Mouse (Mus musculus) limb, embryonic 14.5 days (tissue): Measurements from ENCODE around the gene Vrk1. TPM values are rescaled to one million over a fixed set of nuclear protein-coding genes. Genes with fewer than 3 reads are reported as not detected.

ENCODE experiments used
- ATAC-seq: fragments of 200-750 bp; cut with Nextera tagmentation; 2 replicates; pipeline ENCODE4 v1.8.0; 2017; ENCODE audit warnings: low read depth, moderate number of reproducible peaks, moderate TSS enrichment; ENCODE audit not compliant: low FRiP score
- DNase-seq: peaks from one replicate; pipeline ENCODE4 v3.0.0-alpha.2; 2015; ENCODE audit warnings: low spot score
- H3K27ac ChIP-seq: fragments of 300-500 bp; sonication (generic); replicated peaks from 2 replicates; pipeline ENCODE4 v1.5.1; 2014; ENCODE audit warnings: low read depth, mild to moderate bottlenecking, low read length, moderate library complexity, mixed read lengths
- H3K27me3 ChIP-seq: fragments of 300-500 bp; sonication (generic); 2 replicates; pipeline ENCODE4 v1.6.1; 2014; ENCODE audit warnings: low read length, mixed read lengths; ENCODE audit not compliant: control insufficient read depth, insufficient read depth
- H3K36me3 ChIP-seq: fragments of 300-500 bp; sonication (generic); 2 replicates; pipeline ENCODE4 v1.6.1; 2014; ENCODE audit warnings: mild to moderate bottlenecking, low read length, moderate library complexity, mixed read lengths; ENCODE audit not compliant: control insufficient read depth, insufficient read depth
- H3K4me1 ChIP-seq: fragments of 300-500 bp; sonication (generic); 2 replicates; pipeline ENCODE4 v1.6.1; 2014; ENCODE audit warnings: antibody characterized with exemption, low read length, mixed read lengths; ENCODE audit not compliant: control insufficient read depth, insufficient read depth
- H3K4me2 ChIP-seq: fragments of 300-500 bp; sonication (generic); replicated peaks from 2 replicates; pipeline ENCODE4 v1.6.1; 2014; ENCODE audit warnings: low read depth, mild to moderate bottlenecking, low read length, moderate library complexity; ENCODE audit not compliant: severe bottlenecking
- H3K4me3 ChIP-seq: fragments of 300-500 bp; sonication (generic); replicated peaks from 2 replicates; pipeline ENCODE4 v1.5.1; 2014; ENCODE audit warnings: low read length
- H3K9ac ChIP-seq: fragments of 300-500 bp; sonication (generic); 2 replicates; pipeline ENCODE4 v1.6.1; 2014; ENCODE audit warnings: mild to moderate bottlenecking, low read depth, low read length, moderate library complexity; ENCODE audit not compliant: severe bottlenecking
- H3K9me3 ChIP-seq: fragments of 300-500 bp; sonication (generic); 2 replicates; pipeline ENCODE4 v1.6.1; 2016; ENCODE audit warnings: low read length; ENCODE audit not compliant: control insufficient read depth
- POLR2A ChIP-seq: fragments of 200-500 bp; IDR thresholded peaks from 2 replicates; pipeline ENCODE4 v1.8.0; 2012; ENCODE audit warnings: inconsistent platforms, mild to moderate bottlenecking, moderate library complexity, borderline replicate concordance; ENCODE audit not compliant: insufficient read depth, insufficient read length; ENCODE audit errors: extremely low read depth
- WGBS: fragments of 180-500 bp; shearing (Covaris S2); extraction: QIAGEN DNeasy Blood & Tissue Kit; methylation state at CpG from one replicate; pipeline ENCODE4 v1.1.7; 2014; 5-methylcytosine and 5-hydroxymethylcytosine counted together
- polyA plus RNA-seq, 2 experiments: library from polyadenylated mRNA; depleted of rRNA in 1 of 2; stranded (reverse) in 1 of 2; unstranded in 1 of 2; fragments of >200 nt; fragmentation: Nextera tagmentation in 1 of 2; extraction: Ambion mirVana in 1 of 2; gene quantifications; 2 replicates each; pipeline versions ENCODE4 v1.2.1 to v1.2.3; 2012 to 2014

The Vrk1 gene
- polyA plus RNA-seq, 2 experiments: 36.1 to 50.2 TPM

GRCm38 (mm10) chr12:106031916-106032315 lies 21.9 kb downstream of the Vrk1 start:
- Histone ChIP-seq H3K4me3 (no peak overlapping the region), H3K27me3 (no peaks in the 10 kb centered on the region), H3K27ac (no peak overlapping the region), H3K9ac (no peak overlapping the region), H3K4me2 (no peak overlapping the region), H3K36me3 (no peaks in the 10 kb centered on the region), H3K4me1 (peaks cover 6% of the 10 kb centered on the region; the same call in 1 of the 2 replicates), H3K9me3 (no peaks in the 10 kb centered on the region)
- no peak for ATAC-seq
- no peak for TF ChIP-seq POLR2A
- DNase-seq: no peak
- 85% methylated on average over 9 of the region's 9 CpGs for WGBS

DNA sequence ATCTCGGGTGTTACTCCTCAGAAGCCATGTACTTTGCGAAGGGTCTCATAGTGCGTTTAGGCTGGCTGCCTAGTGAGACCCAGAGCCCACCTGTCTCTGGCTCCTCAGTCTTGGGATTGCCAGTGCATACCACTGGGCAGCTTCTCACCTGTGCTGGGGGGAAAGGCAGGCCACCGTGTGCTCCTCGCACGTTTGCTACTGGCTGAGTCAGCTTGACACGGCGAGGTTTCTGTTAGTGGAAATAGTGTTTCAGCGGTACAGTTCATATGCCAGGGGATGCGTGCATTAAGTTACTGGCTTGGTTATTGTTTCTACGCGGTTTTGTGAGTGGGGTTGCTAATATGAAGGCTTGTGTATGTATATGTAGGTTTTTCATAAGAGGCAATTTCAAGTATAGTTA lies 22.3 kb downstream of the Vrk1 start:
- no peak for ATAC-seq
- 89% methylated on average over 12 of the region's 12 CpGs for WGBS
- Histone ChIP-seq H3K4me3 (no peak overlapping the region), H3K27ac (no peak overlapping the region), H3K4me1 (peaks cover 6% of the 10 kb centered on the region; the same call in 1 of the 2 replicates), H3K36me3 (no peaks in the 10 kb centered on the region), H3K27me3 (no peaks in the 10 kb centered on the region), H3K4me2 (no peak overlapping the region), H3K9me3 (no peaks in the 10 kb centered on the region), H3K9ac (no peak overlapping the region)
- no peak for DNase-seq
- no peak for TF ChIP-seq POLR2A

- no peak for ATAC-seq
- no peak for TF ChIP-seq POLR2A
- H3K27ac ChIP-seq: no peak overlapping the region
- peaks cover 12% of the 10 kb centered on the region; the same call in 1 of the 2 replicates for H3K36me3 ChIP-seq
- no peak overlapping the region for H3K4me2 ChIP-seq
- H3K9me3 ChIP-seq: no peaks in the 10 kb centered on the region
- no peak for DNase-seq
- peaks cover 6% of the 10 kb centered on the region; the same call in 1 of the 2 replicates for H3K4me1 ChIP-seq
- no peak overlapping the region for H3K9ac ChIP-seq
- no peaks in the 10 kb centered on the region for H3K27me3 ChIP-seq
- 84% methylated on average over 7 of the region's 7 CpGs for WGBS
- no peak overlapping the region for H3K4me3 ChIP-seq
Measured at GRCm38 (mm10) chr12:106034267-106034666, 24.2 kb downstream of the Vrk1 start.

DNA sequence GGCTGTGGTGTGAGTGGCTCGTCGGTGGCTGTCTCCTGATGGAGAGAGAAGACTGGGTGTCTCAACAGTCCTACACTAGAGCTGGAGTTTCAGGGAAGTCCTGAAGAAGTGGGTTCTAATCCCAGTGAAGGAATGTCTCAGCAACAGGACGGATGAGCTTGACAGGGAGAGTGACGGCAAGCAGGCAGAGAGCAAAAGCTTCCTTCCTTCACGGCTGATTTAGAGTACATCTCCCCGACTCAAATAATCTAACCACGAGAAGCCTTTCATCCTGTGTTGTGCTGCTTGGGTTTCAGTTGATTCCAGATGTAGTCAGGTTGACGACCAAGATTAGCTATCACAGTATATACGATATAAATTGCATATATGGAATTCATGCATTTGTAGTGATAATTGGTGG lies 24.7 kb downstream of the Vrk1 start:
- no peak for TF ChIP-seq POLR2A
- Histone ChIP-seq H3K4me3 (no peak overlapping the region), H3K4me2 (no peak overlapping the region), H3K27me3 (no peaks in the 10 kb centered on the region), H3K36me3 (peaks cover 15% of the 10 kb centered on the region; the same call in 1 of the 2 replicates), H3K27ac (no peak overlapping the region), H3K9me3 (no peaks in the 10 kb centered on the region), H3K4me1 (peaks cover 6% of the 10 kb centered on the region; the same call in 1 of the 2 replicates), H3K9ac (no peak overlapping the region)
- ATAC-seq: no peak
- no peak for DNase-seq
- 85% methylated on average over 9 of the region's 9 CpGs for WGBS

GRCm38 (mm10) chr12:106040259-106040658 lies 30.2 kb downstream of the Vrk1 start:
- Histone ChIP-seq H3K9me3 (no peaks in the 10 kb centered on the region), H3K27ac (no peak overlapping the region), H3K4me2 (no peak overlapping the region), H3K9ac (no peak overlapping the region), H3K36me3 (peaks cover 42% of the 10 kb centered on the region), H3K27me3 (no peaks in the 10 kb centered on the region), H3K4me1 (no peaks in the 10 kb centered on the region), H3K4me3 (no peak overlapping the region)
- TF ChIP-seq POLR2A: no peak
- WGBS: 94% methylated on average over 7 of the region's 7 CpGs
- ATAC-seq (no peak), DNase-seq (no peak)
